Mouse (Mus musculus) liver, adult 2 months (tissue): ENCODE data around the gene Dhrs4.
A peak's percentile ranks its signal among the peaks of the same experiment; 100 is the strongest.

ENCODE experiments used
- CTCF ChIP-seq: fragments of 200-500 bp; IDR thresholded peaks from 2 replicates; pipeline ENCODE4 v1.5.1; 2011; ENCODE audit warnings: low read depth, low read length, control low read depth
- POLR2A ChIP-seq: fragments of 200-500 bp; IDR thresholded peaks from 2 replicates; pipeline ENCODE4 v1.6.1; 2011; ENCODE audit warnings: low read length, control low read depth; ENCODE audit not compliant: insufficient read depth; ENCODE audit errors: extremely low read depth

- TF ChIP-seq CTCF (peak; percentile 99), POLR2A (no peak)
These were observed 18.9 kb downstream of the Dhrs4 start for GRCm38 (mm10) chr14:55497449-55497821.
